Mouse (Mus musculus) C2C12 (cell line): Measurements from ENCODE around the gene Foxp1. TPM values are rescaled to one million over a fixed set of nuclear protein-coding genes. Genes with fewer than 3 reads are reported as not detected.
A peak's percentile ranks its signal among the peaks of the same experiment; 100 is the strongest.

Experiments
- H3K27me3 ChIP-seq: one replicate; pipeline ENCODE4 v1.6.1; 2011; ENCODE audit not compliant: control insufficient read depth, insufficient read depth, insufficient read length
- H3K36me3 ChIP-seq: one replicate; pipeline ENCODE4 v1.6.1; 2011; ENCODE audit not compliant: control insufficient read depth, insufficient read depth
- H3K4me3 ChIP-seq: one replicate; pipeline ENCODE4 v1.5.1; 2011; ENCODE audit warnings: mild to moderate bottlenecking, control low read depth; ENCODE audit not compliant: poor library complexity, insufficient read depth, severe bottlenecking
- H3K79me2 ChIP-seq: one replicate; pipeline ENCODE4 v1.6.1; 2011; ENCODE audit not compliant: control insufficient read depth, insufficient read depth
- H3K79me3 ChIP-seq: one replicate; pipeline ENCODE4 v1.6.1; 2011; ENCODE audit warnings: low read depth, control low read depth
- H3ac ChIP-seq: one replicate; pipeline ENCODE3; 2011; ENCODE audit warnings: low read depth; ENCODE audit not compliant: control insufficient read depth, insufficient read length
- CEBPB ChIP-seq: IDR thresholded peaks from one replicate; pipeline ENCODE4 v1.6.1; 2011; ENCODE audit warnings: low read depth, mild to moderate bottlenecking, control low read depth, moderate library complexity
- CTCF ChIP-seq: IDR thresholded peaks from one replicate; pipeline ENCODE4 v1.5.1; 2011; ENCODE audit not compliant: control insufficient read depth, insufficient read depth, insufficient read length
- FOSL1 ChIP-seq: IDR thresholded peaks from one replicate; pipeline ENCODE4 v1.8.0; 2011; ENCODE audit warnings: mild to moderate bottlenecking, low read length; ENCODE audit not compliant: poor library complexity, insufficient read depth, severe bottlenecking
- MAX ChIP-seq: IDR thresholded peaks from one replicate; pipeline ENCODE4 v1.6.1; 2011; ENCODE audit warnings: mild to moderate bottlenecking, control low read depth
- MYOD1 ChIP-seq: IDR thresholded peaks from one replicate; pipeline ENCODE4 v1.6.1; 2011; ENCODE audit warnings: low read depth; ENCODE audit not compliant: control insufficient read depth, insufficient read length
- MYOG ChIP-seq: IDR thresholded peaks from one replicate; pipeline ENCODE4 v1.6.1; 2011; ENCODE audit not compliant: control insufficient read depth, insufficient read length; ENCODE audit errors: extremely low read depth
- USF1 ChIP-seq: IDR thresholded peaks from one replicate; pipeline ENCODE4 v1.6.1; 2011; ENCODE audit warnings: low read depth, mild to moderate bottlenecking, control low read depth, moderate library complexity
- polyA plus RNA-seq: library from polyadenylated mRNA; unstranded; fragments of >200 nt; fragmentation: generic; extraction: Trizol; gene quantifications from one replicate; pipeline ENCODE4 v1.2.1, GENCODE M21; 2012; ENCODE audit warnings: missing spikeins

Foxp1 gene
- polyA plus RNA-seq, 1 experiment: 25.9 TPM

- H3K27me3 ChIP-seq: no peaks in the 10 kb centered on the region
- H3K79me2 ChIP-seq: no peaks in the 10 kb centered on the region
- peak overlapping the region; percentile 19 for H3K4me3 ChIP-seq
- H3K79me3 ChIP-seq: no peaks in the 10 kb centered on the region
- TF ChIP-seq USF1: no peak
- TF ChIP-seq MAX: no peak
- no peak for TF ChIP-seq MYOD1
- no peak for TF ChIP-seq CTCF
- no peak for TF ChIP-seq MYOG
- TF ChIP-seq FOSL1: no peak
- H3K36me3 ChIP-seq: no peaks in the 10 kb centered on the region
- peak overlapping the region; percentile 44 for H3ac ChIP-seq
Observed at GRCm38 (mm10) chr6:99095185-99096104, 427.1 kb downstream of the Foxp1 start.

- Histone ChIP-seq H3K79me2 (no peaks in the 10 kb centered on the region), H3K4me3 (no peak overlapping the region), H3K27me3 (no peaks in the 10 kb centered on the region), H3ac (no peak overlapping the region), H3K36me3 (no peaks in the 10 kb centered on the region), H3K79me3 (no peaks in the 10 kb centered on the region)
- TF ChIP-seq CTCF (no peak), CEBPB (no peak), MAX (no peak), MYOG (no peak), USF1 (no peak), FOSL1 (no peak), MYOD1 (no peak)
Observed at GRCm38 (mm10) chr6:99094339-99094989, 428.1 kb downstream of the Foxp1 start.

GRCm38 (mm10) chr6:99093856-99094255 is 428.7 kb downstream of the Foxp1 start:
- no peaks in the 10 kb centered on the region for H3K79me2 ChIP-seq
- H3K4me3 ChIP-seq: no peak overlapping the region
- no peaks in the 10 kb centered on the region for H3K79me3 ChIP-seq
- no peaks in the 10 kb centered on the region for H3K36me3 ChIP-seq
- H3ac ChIP-seq: no peak overlapping the region
- TF ChIP-seq CEBPB (no peak), CTCF (no peak), MYOG (no peak), USF1 (no peak), FOSL1 (no peak), MYOD1 (no peak), MAX (no peak)
- H3K27me3 ChIP-seq: no peaks in the 10 kb centered on the region

GRCm38 (mm10) chr6:99093208-99093607 is 429.3 kb downstream of the Foxp1 start:
- TF ChIP-seq MYOG (no peak), MAX (no peak), USF1 (no peak), CTCF (no peak), FOSL1 (no peak), MYOD1 (no peak), CEBPB (no peak)
- Histone ChIP-seq H3K4me3 (no peak overlapping the region), H3K27me3 (no peaks in the 10 kb centered on the region), H3ac (no peak overlapping the region), H3K79me2 (no peaks in the 10 kb centered on the region), H3K36me3 (no peaks in the 10 kb centered on the region), H3K79me3 (no peaks in the 10 kb centered on the region)

GRCm38 (mm10) chr6:99091799-99092198 is 430.7 kb downstream of the Foxp1 start:
- Histone ChIP-seq H3K4me3 (no peak overlapping the region), H3K79me2 (no peaks in the 10 kb centered on the region)

More at GRCm38 (mm10) chr6:99091799-99092198, 430.7 kb downstream of the Foxp1 start:
- H3ac ChIP-seq: no peak overlapping the region
- TF ChIP-seq USF1 (no peak), MYOD1 (no peak), MAX (no peak), FOSL1 (no peak), MYOG (no peak), CEBPB (no peak), CTCF (no peak)
- no peaks in the 10 kb centered on the region for H3K27me3 ChIP-seq
- no peaks in the 10 kb centered on the region for H3K36me3 ChIP-seq
- no peaks in the 10 kb centered on the region for H3K79me3 ChIP-seq
